Mouse (Mus musculus) stomach, postnatal 0 days (tissue): ENCODE data around the gene Prkag3. TPM values are rescaled to one million over a fixed set of nuclear protein-coding genes. Genes with fewer than 3 reads are reported as not detected.

Experiments
- ATAC-seq: fragments of 200-750 bp; cut with Nextera tagmentation; 2 replicates; pipeline ENCODE4 v1.8.0; 2017; ENCODE audit not compliant: low FRiP score, low TSS enrichment
- DNase-seq: peaks from one replicate; pipeline ENCODE4 v3.0.0-alpha.2; 2016; ENCODE audit warnings: low spot score
- H3K27ac ChIP-seq: fragments of 300-500 bp; sonication (generic); replicated peaks from 2 replicates; pipeline ENCODE4 v1.5.1; 2014; ENCODE audit warnings: mild to moderate bottlenecking, control low read depth
- H3K27me3 ChIP-seq: fragments of 300-500 bp; sonication (generic); 2 replicates; pipeline ENCODE4 v1.6.1; 2014; ENCODE audit warnings: low read length; ENCODE audit not compliant: control insufficient read depth, insufficient read depth
- H3K36me3 ChIP-seq: fragments of 300-500 bp; sonication (generic); 2 replicates; pipeline ENCODE4 v1.6.1; 2014; ENCODE audit warnings: low read length, mixed read lengths; ENCODE audit not compliant: control insufficient read depth, insufficient read depth
- H3K4me1 ChIP-seq: fragments of 300-500 bp; sonication (generic); replicated peaks from 2 replicates; pipeline ENCODE4 v1.6.1; 2014; ENCODE audit warnings: antibody characterized with exemption; ENCODE audit not compliant: control insufficient read depth, insufficient read depth
- H3K4me2 ChIP-seq: fragments of 300-500 bp; sonication (generic); replicated peaks from 2 replicates; pipeline ENCODE4 v1.6.1; 2014; ENCODE audit warnings: low read depth, mild to moderate bottlenecking, control low read depth, moderate library complexity
- H3K4me3 ChIP-seq: fragments of 300-500 bp; sonication (generic); 2 replicates; pipeline ENCODE4 v1.5.1; 2014; ENCODE audit warnings: low read depth, low read length, control low read depth
- H3K9ac ChIP-seq: fragments of 300-500 bp; sonication (generic); 2 replicates; pipeline ENCODE4 v1.6.1; 2014; ENCODE audit warnings: mild to moderate bottlenecking, low read length, control low read depth, mixed read lengths
- H3K9me3 ChIP-seq: fragments of 300-500 bp; sonication (generic); 2 replicates; pipeline ENCODE4 v1.6.1; 2016; ENCODE audit warnings: low read length; ENCODE audit not compliant: control insufficient read depth
- CTCF ChIP-seq: IDR thresholded peaks from 2 replicates; pipeline ENCODE4 v1.5.1; 2016; ENCODE audit warnings: antibody characterized with exemption, low read depth, mild to moderate bottlenecking, moderate library complexity
- EP300 ChIP-seq: optimal IDR thresholded peaks from 2 replicates; pipeline ENCODE3; 2016; ENCODE audit warnings: antibody characterized with exemption
- WGBS: fragments of 180-500 bp; shearing (Covaris S2); extraction: QIAGEN DNeasy Blood & Tissue Kit; methylation state at CpG from one replicate; pipeline ENCODE4 v1.1.7; 2014; 5-methylcytosine and 5-hydroxymethylcytosine counted together
- polyA plus RNA-seq: library from polyadenylated mRNA; unstranded; fragments of >200 nt; fragmentation: Nextera tagmentation; extraction: Ambion mirVana; gene quantifications from 2 replicates; pipeline ENCODE4 v1.2.1, GENCODE M21; 2015

Gene Prkag3
- polyA plus RNA-seq, 1 experiment from 2014 or later, result 0.25 TPM

DNA sequence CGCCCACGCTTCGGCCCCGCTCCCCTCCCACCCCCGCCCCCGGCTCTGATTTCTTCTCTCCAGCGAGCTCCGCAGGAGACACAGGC is 22.7 kb upstream of the Prkag3 start, which contains the start of gene Wnt6:
Gene Wnt6 (plus strand): TSS at position 48 of the 86 bp plus-strand sequence.
- no peaks in the 10 kb centered on the region for H3K9me3 ChIP-seq
- no peak within 1 kb of the TSS for H3K27ac ChIP-seq
- peaks cover 2% of the 10 kb centered on the region; the same call in 1 of the 2 replicates for H3K27me3 ChIP-seq
- H3K4me2 ChIP-seq, result peak within 1 kb of the TSS; percentile 83
- no peaks in the 10 kb centered on the region for H3K36me3 ChIP-seq
- H3K4me1 ChIP-seq, result no peaks in the 10 kb centered on the region; the same call in 1 of the 2 replicates
- no peak for DNase-seq
- TF ChIP-seq EP300, result no peak
- no peak for TF ChIP-seq CTCF
- ATAC-seq, result no peak
- no CpG with 5 or more reads among the region's 8 CpGs for WGBS
- H3K9ac ChIP-seq, result peak within 1 kb of the TSS; percentile 52; the same call in 1 of the 2 replicates
- peak within 1 kb of the TSS; percentile 44 for H3K4me3 ChIP-seq

DNA sequence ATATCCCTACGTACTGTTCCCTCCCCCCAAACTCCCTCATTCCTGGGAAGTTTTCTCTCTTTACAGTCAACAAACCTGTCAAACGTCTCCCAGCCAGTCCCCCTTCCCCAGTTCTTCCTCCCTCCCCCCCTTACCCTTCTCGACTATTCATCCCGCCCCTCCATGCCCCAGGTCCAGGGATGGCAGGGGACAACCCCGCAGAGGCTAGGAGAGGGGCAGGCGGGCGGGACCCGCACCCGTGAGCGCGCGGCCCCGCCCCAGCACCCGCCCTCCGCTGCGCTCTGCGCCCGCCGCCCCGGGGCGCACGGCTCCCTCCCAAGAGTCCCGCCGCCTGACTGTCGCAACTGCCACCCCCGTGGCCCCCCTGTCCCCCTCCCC is 22.4 kb upstream of the Prkag3 start:
- peak overlapping the region; percentile 44 for H3K4me3 ChIP-seq
- TF ChIP-seq EP300 (no peak), CTCF (no peak)
- no peak for DNase-seq
- no peaks in the 10 kb centered on the region for H3K9me3 ChIP-seq
- no peaks in the 10 kb centered on the region for H3K36me3 ChIP-seq
- peaks cover 2% of the 10 kb centered on the region; the same call in 1 of the 2 replicates for H3K27me3 ChIP-seq
- peak overlapping the region; percentile 52; the same call in 1 of the 2 replicates for H3K9ac ChIP-seq
- H3K4me2 ChIP-seq, result peak overlapping the region; percentile 83
- no peak for ATAC-seq
- 0% methylated on average over 13 of the region's 26 CpGs for WGBS
- H3K27ac ChIP-seq, result no peak overlapping the region
- H3K4me1 ChIP-seq, result no peaks in the 10 kb centered on the region; the same call in 1 of the 2 replicates

DNA sequence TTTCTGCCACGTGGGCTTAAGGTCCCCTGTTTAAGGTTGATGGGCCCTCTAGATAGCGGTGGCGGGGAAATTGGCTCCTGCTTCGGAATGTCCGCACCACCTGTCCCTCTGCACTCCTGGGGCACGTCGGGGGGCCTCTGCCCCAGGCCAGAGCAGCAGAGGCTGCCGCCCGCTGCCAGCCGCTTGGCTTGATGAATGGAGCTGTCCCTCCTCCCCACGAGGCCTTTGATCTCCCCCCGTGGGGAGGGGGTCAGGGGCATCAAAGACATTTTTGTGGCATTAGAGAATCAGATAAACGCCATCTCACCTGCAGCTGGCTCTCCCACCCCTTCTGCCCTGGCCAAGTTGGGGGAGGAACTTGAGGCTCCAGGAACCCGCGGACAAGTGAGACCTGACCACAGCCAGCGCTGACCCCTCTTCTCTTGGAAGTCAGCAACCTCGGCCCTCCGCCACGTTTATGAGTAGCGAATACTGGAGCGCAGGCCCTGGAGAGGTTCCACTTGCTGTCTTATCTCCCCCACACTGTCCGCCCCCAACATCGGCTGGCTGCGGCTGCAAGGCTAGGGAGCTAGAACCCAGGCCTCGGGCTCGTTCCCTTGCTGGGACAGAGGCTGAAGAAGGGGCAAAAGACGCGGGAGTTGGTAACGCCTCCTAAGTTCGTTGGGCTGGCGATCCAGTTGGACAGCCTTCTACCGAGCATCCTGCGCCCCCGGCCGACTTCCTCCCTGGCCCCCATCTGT is 21.9 kb upstream of the Prkag3 start:
- WGBS, result 6% methylated on average over 35 of the region's 35 CpGs
- H3K4me1 ChIP-seq, result no peaks in the 10 kb centered on the region; the same call in 1 of the 2 replicates
- H3K27me3 ChIP-seq, result peaks cover 2% of the 10 kb centered on the region; the same call in 1 of the 2 replicates

DNA sequence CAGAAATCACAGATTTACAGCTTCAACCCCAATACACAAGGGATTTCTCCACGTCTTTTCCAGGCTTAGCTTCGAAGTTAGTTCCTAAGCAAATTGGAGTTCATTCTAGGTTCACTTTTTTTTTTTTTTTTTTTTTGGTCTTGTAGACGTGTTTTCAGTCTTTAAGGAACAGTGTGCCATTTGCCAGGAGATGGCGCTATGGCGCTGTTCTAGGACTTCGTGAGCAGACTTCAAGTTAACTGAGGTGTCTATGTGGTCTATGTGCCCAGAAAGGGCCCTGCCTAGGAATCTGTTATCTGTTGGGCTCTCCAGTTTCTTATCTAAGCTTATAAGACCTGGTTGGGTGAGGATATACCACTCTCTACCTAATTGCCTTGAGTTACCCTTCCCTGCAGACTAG is 14.1 kb upstream of the Prkag3 start:
- Histone ChIP-seq H3K4me3 (no peak overlapping the region), H3K27ac (no peak overlapping the region), H3K4me2 (no peak overlapping the region), H3K4me1 (no peaks in the 10 kb centered on the region), H3K27me3 (no peaks in the 10 kb centered on the region), H3K9me3 (no peaks in the 10 kb centered on the region), H3K9ac (no peak overlapping the region), H3K36me3 (no peaks in the 10 kb centered on the region)
- DNase-seq, result peak; percentile 80
- WGBS, result 6% methylated on average over 6 of the region's 6 CpGs
- ATAC-seq, result no peak
- TF ChIP-seq CTCF, result peak; percentile 82
- no peak for TF ChIP-seq EP300

More for the DNA sequence above, 21.9 kb upstream of the Prkag3 start:
- Histone ChIP-seq H3K36me3 (no peaks in the 10 kb centered on the region), H3K4me3 (peak overlapping the region; percentile 44), H3K9me3 (no peaks in the 10 kb centered on the region), H3K9ac (no peak overlapping the region), H3K4me2 (peak overlapping the region; percentile 83), H3K27ac (no peak overlapping the region)
- TF ChIP-seq CTCF, result no peak
- TF ChIP-seq EP300, result no peak
- DNase-seq (no peak), ATAC-seq (no peak)

DNA sequence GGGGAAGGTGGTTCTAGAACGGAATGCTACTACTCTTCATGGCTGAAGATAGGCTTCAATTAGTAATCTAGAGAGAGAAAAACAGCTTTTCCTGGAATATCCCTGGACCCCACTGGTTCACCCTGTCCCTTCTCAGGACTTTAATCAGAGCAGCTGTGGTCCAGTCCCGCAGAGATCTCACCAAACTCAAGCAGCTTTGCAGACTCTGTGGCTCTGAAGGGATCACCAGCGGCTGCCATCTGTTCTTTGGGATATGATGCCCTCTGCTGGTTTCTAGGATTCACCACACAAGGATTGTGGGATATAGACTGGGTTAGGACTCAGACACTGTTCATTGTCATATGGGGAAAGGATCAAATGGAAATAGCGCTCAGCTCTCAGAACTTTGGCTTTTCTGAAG is 10.8 kb upstream of the Prkag3 start:
- H3K27me3 ChIP-seq, result no peaks in the 10 kb centered on the region
- WGBS, result 28% methylated on average over 4 of the region's 4 CpGs
- DNase-seq, result peak; percentile 47
- no peak overlapping the region for H3K4me2 ChIP-seq
- no peak overlapping the region for H3K9ac ChIP-seq
- H3K4me3 ChIP-seq, result no peak overlapping the region
- peak; percentile 76; the same call in 1 of the 2 replicates for ATAC-seq
- no peaks in the 10 kb centered on the region for H3K36me3 ChIP-seq
- H3K27ac ChIP-seq, result no peak overlapping the region
- no peaks in the 10 kb centered on the region for H3K9me3 ChIP-seq
- TF ChIP-seq EP300 (no peak), CTCF (peak; percentile 91)
- H3K4me1 ChIP-seq, result no peaks in the 10 kb centered on the region

DNA sequence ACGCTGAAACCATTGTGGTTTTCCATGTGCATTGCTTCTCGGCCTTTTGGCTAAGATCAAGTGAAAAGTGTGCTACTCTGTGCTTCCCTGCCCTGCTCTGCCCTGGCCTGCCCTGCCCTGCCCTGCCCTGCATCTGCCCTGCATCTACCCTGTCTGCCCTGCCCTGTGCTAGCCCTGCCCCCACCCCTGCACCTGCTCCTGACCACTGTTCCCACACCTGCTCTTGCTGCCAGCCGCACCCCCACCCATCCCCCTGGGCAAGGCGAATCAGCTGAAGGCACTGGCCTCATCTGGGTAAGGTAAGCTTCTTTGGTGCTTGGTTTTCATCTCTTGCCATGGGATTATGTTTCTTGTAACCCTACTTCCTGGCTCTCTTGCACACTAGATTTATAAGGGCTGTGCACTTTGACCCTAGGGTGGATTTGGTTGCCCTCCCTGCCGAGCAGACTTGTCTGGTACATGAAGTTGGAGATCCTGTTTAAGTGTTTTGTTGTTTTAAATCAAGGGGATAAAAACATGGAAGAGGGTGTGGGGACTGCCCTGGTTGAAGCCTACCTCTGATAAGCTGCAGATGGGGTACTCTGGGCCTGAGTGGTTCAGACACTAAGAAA is 5.3 kb upstream of the Prkag3 start:
- no peak for TF ChIP-seq CTCF
- no peak for TF ChIP-seq EP300
- peak; percentile 81 for ATAC-seq
- H3K36me3 ChIP-seq, result no peaks in the 10 kb centered on the region
- no peak overlapping the region for H3K4me3 ChIP-seq
- no peak overlapping the region for H3K4me2 ChIP-seq
- no peaks in the 10 kb centered on the region for H3K27me3 ChIP-seq
- no peaks in the 10 kb centered on the region for H3K9me3 ChIP-seq
- DNase-seq, result peak; percentile 52
- H3K4me1 ChIP-seq, result 0 out of 2 replicates have a peak, but pooled peaks cover 2% of the 10 kb centered on the region
- 45% methylated on average over 5 of the region's 5 CpGs for WGBS
- no peak overlapping the region for H3K27ac ChIP-seq
- no peak overlapping the region for H3K9ac ChIP-seq
